Mouse (Mus musculus) kidney, adult 2 months (tissue): ENCODE data around the gene Ablim1.

Source experiments
- CTCF ChIP-seq: fragments of 200-500 bp; conservative IDR thresholded peaks from 2 replicates; pipeline ENCODE4 v1.5.1; 2011; ENCODE audit warnings: low read depth, mild to moderate bottlenecking, control low read depth, low read length, moderate library complexity, mixed read lengths; ENCODE audit not compliant: insufficient read depth, insufficient read length
- POLR2A ChIP-seq: fragments of 200-500 bp; IDR thresholded peaks from one replicate; pipeline ENCODE4 v1.6.1; 2011; ENCODE audit warnings: low read depth, low read length, control low read depth

DNA sequence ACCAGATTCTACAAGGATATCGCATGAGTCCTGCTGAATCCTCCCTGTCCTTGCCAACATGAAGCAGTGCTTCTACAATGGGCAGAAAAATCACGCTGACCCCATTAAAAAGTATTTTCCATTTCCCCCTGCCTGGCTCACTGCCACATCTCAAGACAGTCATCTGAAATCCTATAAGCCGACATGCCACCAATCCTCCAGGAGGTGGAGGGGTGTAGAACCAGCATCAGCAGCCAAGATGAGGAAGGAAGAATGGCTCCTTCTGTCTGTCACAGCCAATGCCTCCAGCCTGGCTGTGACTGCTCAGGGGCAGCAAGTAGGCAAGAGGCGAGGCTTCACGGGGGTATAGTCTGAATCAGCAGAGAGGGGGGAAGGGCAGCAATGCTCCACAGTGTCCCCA lies 47.2 kb downstream of the Ablim1 start:
- TF ChIP-seq POLR2A (no peak), CTCF (no peak)
